Mouse (Mus musculus) gastrocnemius, postnatal 4 days (tissue): ENCODE data around the gene Polr2a. TPM values are rescaled to one million over a fixed set of nuclear protein-coding genes. Genes with fewer than 3 reads are reported as not detected.

Experiments
- DNase-seq, 2 experiments: peaks; one replicate each; pipeline ENCODE4 v3.0.0; 2021 to 2022; ENCODE audit warnings: low spot score in 2 of 2, mixed read lengths in 2 of 2
- total RNA-seq, 2 experiments: library from RNA; stranded (reverse); gene quantifications; 2 replicates each; pipeline ENCODE4 v1.2.3; 2021

Polr2a gene
- total RNA-seq, 2 experiments from 2014 or later = 66.4 to 72.2 TPM

- DNase-seq = no peak
Observed at GRCm38 (mm10) chr11:69684128-69684745, 74.2 kb downstream of the Polr2a start.

Other genes with a start within 250 kb of the Polr2a start
- under 1 TPM; 0.47 to 0.93 TPM for gene Dnah2, start 209.5 kb downstream of the Polr2a start, total RNA-seq
- 1 to 10 TPM; 1.9 to 2.7 TPM for gene Efnb3, start 198.4 kb downstream of the Polr2a start, total RNA-seq
- gene Wrap53, start 178.4 kb downstream of the Polr2a start, total RNA-seq = 1 to 10 TPM; 6.8 to 7.9 TPM
- 10 to 100 TPM; 51.1 to 51.9 TPM for gene Trp53, start 178.3 kb downstream of the Polr2a start, total RNA-seq
- 100 to 1,000 TPM; 227 to 249 TPM for gene Atp1b2, start 152.7 kb downstream of the Polr2a start, total RNA-seq
- gene Shbg, start 140.7 kb downstream of the Polr2a start, total RNA-seq = not detected
- 1 to 10 TPM; 7.8 to 8.8 TPM for gene Sat2, start 136.6 kb downstream of the Polr2a start, total RNA-seq
- 10 to 100 TPM; 90.3 to 94.0 TPM for gene Fxr2, start 125.6 kb downstream of the Polr2a start, total RNA-seq
- not detected for gene Sox15, start 103.3 kb downstream of the Polr2a start, total RNA-seq
- gene Mpdu1, start 96.0 kb downstream of the Polr2a start, total RNA-seq = 10 to 100 TPM; 31.6 to 33.0 TPM
- gene Cd68, start 92.5 kb downstream of the Polr2a start, total RNA-seq = 10 to 100 TPM; 13.1 to 14.0 TPM
- 100 to 1,000 TPM; 295 to 317 TPM for gene Eif4a1, start 86.2 kb downstream of the Polr2a start, total RNA-seq
- gene Senp3, start 76.6 kb downstream of the Polr2a start, total RNA-seq = 10 to 100 TPM; 43.5 to 45.9 TPM
- 1 to 10 TPM; 1.0 to 2.9 TPM for gene Tnfsf13, start 72.9 kb downstream of the Polr2a start, total RNA-seq
- gene Tnfsf12, start 62.8 kb downstream of the Polr2a start, total RNA-seq = 10 to 100 TPM; 22.3 to 22.9 TPM
- 1 to 10 TPM; 4.3 to 4.6 TPM for gene Tnfsfm13, start 62.5 kb downstream of the Polr2a start, total RNA-seq
- gene Slc35g3, start 3.3 kb upstream of the Polr2a start, total RNA-seq = under 1 TPM in 1 of 2 experiments, not detected in 1; 0.25 TPM
- 10 to 100 TPM; 26.7 to 30.5 TPM for gene Zbtb4, start 7.3 kb upstream of the Polr2a start, total RNA-seq
- gene Chrnb1, start 37.3 kb upstream of the Polr2a start, total RNA-seq = 100 to 1,000 TPM in 1 of 2 experiments, 10 to 100 TPM in 1; 95.1 to 110 TPM
- gene Fgf11, start 43.2 kb upstream of the Polr2a start, total RNA-seq = 10 to 100 TPM; 10.1 to 13.8 TPM
- gene Tmem102, start 47.0 kb upstream of the Polr2a start, total RNA-seq = not detected
- not detected for gene Gm39566, start 56.7 kb upstream of the Polr2a start, total RNA-seq
- gene Spem2, start 59.8 kb upstream of the Polr2a start, total RNA-seq = not detected
- under 1 TPM in 1 of 2 experiments, not detected in 1; 0.34 TPM for gene Spem1, start 63.5 kb upstream of the Polr2a start, total RNA-seq
- 10 to 100 TPM; 22.3 to 23.2 TPM for gene Nlgn2, start 79.1 kb upstream of the Polr2a start, total RNA-seq
- 100 to 1,000 TPM in 1 of 2 experiments, 10 to 100 TPM in 1; 97.5 to 141 TPM for gene Tmem256, start 79.9 kb upstream of the Polr2a start, total RNA-seq
- 10 to 100 TPM; 39.3 to 41.4 TPM for gene Plscr3, start 87.7 kb upstream of the Polr2a start, total RNA-seq
- gene Tnk1, start 100.1 kb upstream of the Polr2a start, total RNA-seq = under 1 TPM in 1 of 2 experiments, not detected in 1; 0.13 TPM
- not detected for gene Tmem95, start 119.4 kb upstream of the Polr2a start, total RNA-seq
- 1 to 10 TPM; 3.5 to 4.7 TPM for gene Kctd11, start 122.8 kb upstream of the Polr2a start, total RNA-seq
- 1 to 10 TPM in 1 of 2 experiments, under 1 TPM in 1; 0.65 to 1.1 TPM for gene Acap1, start 136.9 kb upstream of the Polr2a start, total RNA-seq
- gene 2810408A11Rik, start 142.3 kb upstream of the Polr2a start, total RNA-seq = 1 to 10 TPM; 3.2 to 4.1 TPM
- gene Neurl4, start 142.4 kb upstream of the Polr2a start, total RNA-seq = 10 to 100 TPM; 32.3 to 36.9 TPM
- gene Gps2, start 155.3 kb upstream of the Polr2a start, total RNA-seq = 10 to 100 TPM; 35.9 to 44.5 TPM
- gene Eif5a, start 163.3 kb upstream of the Polr2a start, total RNA-seq = 100 to 1,000 TPM; 565 to 571 TPM
- 1 to 10 TPM; 5.1 to 6.4 TPM for gene Ybx2, start 177.2 kb upstream of the Polr2a start, total RNA-seq
- 100 to 1,000 TPM; 111 to 142 TPM for gene Slc2a4, start 189.6 kb upstream of the Polr2a start, total RNA-seq
- gene Cldn7, start 206.1 kb upstream of the Polr2a start, total RNA-seq = under 1 TPM in 1 of 2 experiments, not detected in 1; 0.34 TPM
- 100 to 1,000 TPM; 204 to 229 TPM for gene Ctdnep1, start 222.5 kb upstream of the Polr2a start, total RNA-seq
- 10 to 100 TPM; 61.9 to 63.7 TPM for gene Elp5, start 223.9 kb upstream of the Polr2a start, total RNA-seq
- 100 to 1,000 TPM; 234 to 246 TPM for gene Gabarap, start 232.5 kb upstream of the Polr2a start, total RNA-seq
- 10 to 100 TPM; 31.5 to 34.7 TPM for gene Phf23, start 237.1 kb upstream of the Polr2a start, total RNA-seq
- 10 to 100 TPM; 19.1 to 22.8 TPM for gene Dvl2, start 242.0 kb upstream of the Polr2a start, total RNA-seq